Mouse (Mus musculus) embryonic facial prominence, embryonic 11.5 days (tissue): ENCODE measurements at regions not wholly inside any gene's neighbourhood (a gene's known extent, or its start where the extent isn't known, plus 50 kb on each side); places are given as distances from the start of the nearest gene placed in this dataset.

ENCODE experiments used
- ATAC-seq: fragments of 200-750 bp; cut with Nextera tagmentation; replicated peaks from 2 replicates; pipeline ENCODE4 v1.8.0; 2017; ENCODE audit warnings: low read depth; ENCODE audit not compliant: insufficient number of reproducible peaks, low FRiP score, low TSS enrichment
- DNase-seq: peaks from one replicate; pipeline ENCODE4 v3.0.0-alpha.2; 2015; ENCODE audit warnings: low spot score
- H3K27ac ChIP-seq: fragments of 300-500 bp; sonication (generic); replicated peaks from 2 replicates; pipeline ENCODE4 v1.5.1; 2014; ENCODE audit warnings: mild to moderate bottlenecking, low read depth, low read length, control low read depth
- H3K27me3 ChIP-seq: fragments of 300-500 bp; sonication (generic); 2 replicates; pipeline ENCODE4 v1.6.1; 2014; ENCODE audit warnings: mild to moderate bottlenecking, low read length, moderate library complexity, mixed read lengths; ENCODE audit not compliant: control insufficient read depth, insufficient read depth
- H3K36me3 ChIP-seq: fragments of 300-500 bp; sonication (generic); replicated peaks from 2 replicates; pipeline ENCODE4 v1.6.1; 2014; ENCODE audit warnings: low read depth, mild to moderate bottlenecking, low read length, moderate library complexity, mixed read lengths; ENCODE audit not compliant: control insufficient read depth, insufficient read depth
- H3K4me1 ChIP-seq: fragments of 300-500 bp; sonication (generic); 2 replicates; pipeline ENCODE4 v1.6.1; 2014; ENCODE audit warnings: low read length, mixed read lengths; ENCODE audit not compliant: control insufficient read depth, insufficient read depth
- H3K4me2 ChIP-seq: fragments of 300-500 bp; sonication (generic); 2 replicates; pipeline ENCODE4 v1.6.1; 2014; ENCODE audit warnings: low read depth, mild to moderate bottlenecking, control low read depth, low read length, moderate library complexity
- H3K4me3 ChIP-seq: fragments of 300-500 bp; sonication (generic); 2 replicates; pipeline ENCODE4 v1.5.1; 2014; ENCODE audit warnings: low read depth, low read length, control low read depth
- H3K9ac ChIP-seq: fragments of 300-500 bp; sonication (generic); replicated peaks from 2 replicates; pipeline ENCODE4 v1.6.1; 2014; ENCODE audit warnings: mild to moderate bottlenecking, control low read depth, low read length
- H3K9me3 ChIP-seq: fragments of 300-500 bp; sonication (generic); replicated peaks from 2 replicates; pipeline ENCODE4 v1.6.1; 2016; ENCODE audit warnings: mild to moderate bottlenecking, low read length, inconsistent platforms, mixed read lengths; ENCODE audit not compliant: control insufficient read depth
- WGBS: fragments of 180-500 bp; shearing (Covaris S2); extraction: QIAGEN DNeasy Blood & Tissue Kit; methylation state at CpG from one replicate; pipeline ENCODE4 v1.1.7; 2014; 5-methylcytosine and 5-hydroxymethylcytosine counted together

- peaks cover 4% of the 10 kb centered on the region; the same call in 1 of the 2 replicates for H3K27me3 ChIP-seq
- 49% methylated on average over 10 of the region's 10 CpGs for WGBS
- ATAC-seq = no peak
- no peak overlapping the region for H3K9ac ChIP-seq
- H3K27ac ChIP-seq = no peak overlapping the region
- no peaks in the 10 kb centered on the region for H3K4me1 ChIP-seq
- no peaks in the 10 kb centered on the region for H3K36me3 ChIP-seq
- no peak overlapping the region for H3K4me3 ChIP-seq
- no peaks in the 10 kb centered on the region for H3K9me3 ChIP-seq
- no peak overlapping the region for H3K4me2 ChIP-seq
- peak; percentile 9 for DNase-seq
Measured at GRCm38 (mm10) chr5:118875096-118875637, 314.7 kb downstream of the Med13l start.

- H3K4me2 ChIP-seq = peak overlapping the region; percentile 36
- no peak overlapping the region for H3K27ac ChIP-seq
- H3K9ac ChIP-seq = peak overlapping the region; percentile 37
- peak overlapping the region; percentile 0; the same call in 1 of the 2 replicates for H3K4me3 ChIP-seq
- 8% methylated on average over 18 of the region's 18 CpGs for WGBS
- no peaks in the 10 kb centered on the region for H3K4me1 ChIP-seq
- DNase-seq = peak; percentile 15
- ATAC-seq = no peak
- no peaks in the 10 kb centered on the region for H3K9me3 ChIP-seq
- H3K36me3 ChIP-seq = no peaks in the 10 kb centered on the region
- H3K27me3 ChIP-seq = peaks cover 4% of the 10 kb centered on the region; the same call in 1 of the 2 replicates
Measured at GRCm38 (mm10) chr5:118876586-118877312, 316.3 kb downstream of the Med13l start.

GRCm38 (mm10) chr5:118877313-118877669 lies 316.8 kb downstream of the Med13l start:
- H3K4me3 ChIP-seq = peak overlapping the region; percentile 0; the same call in 1 of the 2 replicates
- H3K9ac ChIP-seq = peak overlapping the region; percentile 37
- no peaks in the 10 kb centered on the region for H3K4me1 ChIP-seq

GRCm38 (mm10) chr5:118877831-118878230 lies 317.4 kb downstream of the Med13l start:
- H3K9ac ChIP-seq = 0 out of 2 replicates have a peak overlapping the region, but pooled peaks have one; percentile 18
- WGBS = 15% methylated on average over 9 of the region's 10 CpGs
- ATAC-seq (no peak), DNase-seq (peak; percentile 30)
- H3K27ac ChIP-seq = no peak overlapping the region; the same call in 1 of the 2 replicates
- H3K36me3 ChIP-seq = no peaks in the 10 kb centered on the region
- peak overlapping the region; percentile 32 for H3K4me2 ChIP-seq
- H3K4me3 ChIP-seq = no peak overlapping the region
- peaks cover 4% of the 10 kb centered on the region; the same call in 1 of the 2 replicates for H3K27me3 ChIP-seq
- no peaks in the 10 kb centered on the region for H3K9me3 ChIP-seq
- no peaks in the 10 kb centered on the region for H3K4me1 ChIP-seq

More at GRCm38 (mm10) chr5:118877313-118877669, 316.8 kb downstream of the Med13l start:
- H3K4me2 ChIP-seq = peak overlapping the region; percentile 36
- H3K27me3 ChIP-seq = peaks cover 4% of the 10 kb centered on the region; the same call in 1 of the 2 replicates
- no peaks in the 10 kb centered on the region for H3K9me3 ChIP-seq
- ATAC-seq (no peak), DNase-seq (peak; percentile 88)
- no peaks in the 10 kb centered on the region for H3K36me3 ChIP-seq
- 0% methylated on average over 12 of the region's 12 CpGs for WGBS
- H3K27ac ChIP-seq = no peak overlapping the region; the same call in 1 of the 2 replicates

DNA sequence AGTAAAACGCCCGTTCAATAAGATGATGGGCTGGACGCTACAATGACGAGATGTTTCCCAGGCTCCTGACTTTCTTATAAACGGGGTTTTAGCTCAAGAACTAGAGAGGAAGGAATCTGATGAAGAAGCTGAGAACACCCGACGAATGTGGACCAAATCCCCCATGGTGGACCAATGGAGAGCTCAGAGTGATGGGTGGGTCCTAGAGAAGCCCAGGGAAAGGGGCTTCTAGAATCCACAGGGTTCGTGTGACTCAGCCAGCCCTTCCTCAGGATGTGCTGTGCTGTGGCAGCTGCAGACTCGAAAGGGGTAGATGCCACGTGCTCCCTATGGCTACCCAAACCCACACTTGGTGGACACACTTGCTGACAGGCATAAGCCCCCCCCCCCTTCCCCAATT lies 318.2 kb downstream of the Med13l start:
- Histone ChIP-seq H3K9me3 (no peaks in the 10 kb centered on the region), H3K9ac (no peak overlapping the region), H3K4me2 (no peak overlapping the region), H3K4me1 (no peaks in the 10 kb centered on the region), H3K27ac (no peak overlapping the region), H3K27me3 (peaks cover 4% of the 10 kb centered on the region; the same call in 1 of the 2 replicates), H3K4me3 (no peak overlapping the region), H3K36me3 (no peaks in the 10 kb centered on the region)
- 36% methylated on average over 10 of the region's 10 CpGs for WGBS
- DNase-seq (no peak), ATAC-seq (no peak)

DNA sequence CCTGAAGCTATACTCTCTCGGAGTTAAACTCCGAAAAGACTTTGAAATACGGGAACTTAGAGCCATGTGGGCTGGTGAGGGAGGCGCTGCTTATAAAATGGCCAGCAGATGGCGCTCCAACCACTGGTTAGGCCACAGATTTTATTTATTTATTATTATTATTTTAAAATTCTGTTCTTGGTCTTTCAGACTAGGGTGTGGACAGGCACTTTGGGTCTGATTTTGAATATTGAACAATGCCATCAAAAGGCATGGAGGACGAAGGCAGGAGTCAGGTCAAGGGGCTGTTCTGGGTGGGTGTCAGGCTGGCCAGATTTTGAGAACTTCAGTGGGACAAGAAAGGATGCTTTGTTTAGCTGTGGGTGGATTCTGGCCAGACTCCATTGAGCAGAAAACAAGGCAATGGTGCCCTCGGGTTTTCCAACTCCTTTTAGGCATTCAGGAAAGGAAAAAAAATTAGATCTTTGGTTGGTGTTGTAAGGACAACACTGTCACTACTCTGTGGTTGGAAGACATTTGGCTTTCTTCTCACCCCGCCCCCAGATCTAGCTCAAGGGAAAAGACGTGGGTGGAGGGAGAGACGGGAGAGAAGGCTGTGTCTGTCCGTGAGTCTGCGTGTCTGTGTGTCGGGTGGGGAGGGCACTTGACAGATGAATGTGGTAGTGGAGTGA lies 319.5 kb downstream of the Med13l start:
- 10% methylated on average over 13 of the region's 13 CpGs for WGBS
- ATAC-seq (0 out of 2 replicates have a peak, but pooled peaks have one; percentile 54), DNase-seq (peak; percentile 91)
- Histone ChIP-seq H3K9ac (no peak overlapping the region), H3K4me1 (no peaks in the 10 kb centered on the region), H3K9me3 (no peaks in the 10 kb centered on the region), H3K4me2 (no peak overlapping the region), H3K27me3 (peaks cover 4% of the 10 kb centered on the region; the same call in 1 of the 2 replicates), H3K4me3 (no peak overlapping the region), H3K27ac (0 out of 2 replicates have a peak overlapping the region, but pooled peaks have one; percentile 52), H3K36me3 (no peaks in the 10 kb centered on the region)

DNA sequence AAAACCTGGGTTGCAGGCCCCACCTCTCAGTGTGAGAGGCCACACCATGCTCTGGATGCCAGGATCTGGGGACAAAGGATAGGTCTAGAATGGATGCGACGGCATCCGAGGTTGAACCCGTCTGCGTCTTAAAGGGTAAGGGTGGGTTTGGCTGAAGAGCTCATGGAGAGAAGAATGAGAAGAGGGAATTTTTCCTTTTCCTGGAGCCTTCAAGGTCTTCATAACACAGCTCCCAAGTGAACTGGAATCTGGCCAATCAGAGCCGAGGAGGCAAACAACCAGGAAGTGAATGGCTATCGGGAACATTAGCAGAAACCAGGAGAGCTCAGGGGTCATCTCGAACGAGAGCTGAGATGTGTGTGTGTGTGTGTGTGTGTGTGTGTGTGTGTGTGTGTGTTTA lies 320.1 kb downstream of the Med13l start:
- Histone ChIP-seq H3K4me1 (no peaks in the 10 kb centered on the region), H3K27ac (0 out of 2 replicates have a peak overlapping the region, but pooled peaks have one; percentile 52), H3K9me3 (no peaks in the 10 kb centered on the region), H3K27me3 (peaks cover 4% of the 10 kb centered on the region; the same call in 1 of the 2 replicates), H3K9ac (no peak overlapping the region), H3K36me3 (no peaks in the 10 kb centered on the region), H3K4me2 (no peak overlapping the region), H3K4me3 (no peak overlapping the region)
- 0 out of 2 replicates have a peak, but pooled peaks have one; percentile 26 for ATAC-seq
- WGBS = 55% methylated on average over 9 of the region's 9 CpGs
- peak; percentile 12 for DNase-seq
